Mouse (Mus musculus) lung, postnatal 10 days (tissue): ENCODE measurements around the gene Fam240a.

ENCODE experiments used
- DNase-seq: peaks from one replicate; pipeline ENCODE4 v3.0.0; 2021

Gene Fam240a

GRCm38 (mm10) chr9:110916786-110917185, at the start of gene Fam240a:
TSS of gene Fam240a (minus strand) at chr9:110916861.
- no peak for DNase-seq

- no peak for DNase-seq
These were observed 49.2 kb upstream of the Fam240a start for GRCm38 (mm10) chr9:110965910-110966231.

- no peak for DNase-seq
These were observed 48.6 kb upstream of the Fam240a start for GRCm38 (mm10) chr9:110965062-110965909.

GRCm38 (mm10) chr9:110963566-110964115, 47.0 kb upstream of the Fam240a start:
- no peak for DNase-seq

- DNase-seq, result no peak
These were observed 44.7 kb upstream of the Fam240a start for GRCm38 (mm10) chr9:110961386-110961785.

- peak; percentile 15 for DNase-seq
These were observed 43.8 kb upstream of the Fam240a start for GRCm38 (mm10) chr9:110960230-110961149.

GRCm38 (mm10) chr9:110959669-110960068, 43.0 kb upstream of the Fam240a start:
- DNase-seq, result no peak

GRCm38 (mm10) chr9:110955962-110956361, 39.3 kb upstream of the Fam240a start:
- DNase-seq, result no peak

- DNase-seq, result no peak
These were observed 38.2 kb upstream of the Fam240a start for GRCm38 (mm10) chr9:110954681-110955445.

GRCm38 (mm10) chr9:110953550-110954461, 37.1 kb upstream of the Fam240a start:
- DNase-seq, result peak; percentile 88

- no peak for DNase-seq
These were observed 36.4 kb upstream of the Fam240a start for GRCm38 (mm10) chr9:110952931-110953549.

GRCm38 (mm10) chr9:110952398-110952797, 35.7 kb upstream of the Fam240a start:
- no peak for DNase-seq

GRCm38 (mm10) chr9:110951866-110952265, 35.2 kb upstream of the Fam240a start:
- no peak for DNase-seq

- DNase-seq, result no peak
These were observed 34.7 kb upstream of the Fam240a start, which contains the start of gene Lrrc2 for GRCm38 (mm10) chr9:110951397-110951796. TSS of gene Lrrc2 (plus strand) at chr9:110951545.

- DNase-seq, result no peak
These were observed 33.4 kb upstream of the Fam240a start for GRCm38 (mm10) chr9:110950109-110950508.

GRCm38 (mm10) chr9:110948813-110949310, 32.2 kb upstream of the Fam240a start:
- no peak for DNase-seq

GRCm38 (mm10) chr9:110947900-110948299, 31.2 kb upstream of the Fam240a start:
- DNase-seq, result no peak

GRCm38 (mm10) chr9:110947261-110947661, 30.6 kb upstream of the Fam240a start:
- DNase-seq, result no peak

GRCm38 (mm10) chr9:110946548-110947044, 29.9 kb upstream of the Fam240a start:
- no peak for DNase-seq

- DNase-seq, result no peak
These were observed 29.3 kb upstream of the Fam240a start, which contains the start of gene Tdgf1 for GRCm38 (mm10) chr9:110945926-110946325. TSS of gene Tdgf1 (minus strand) at chr9:110946158.
